Mouse (Mus musculus): ENCODE measurements around the gene Aldh3a1. TPM values are rescaled to one million over a fixed set of nuclear protein-coding genes. Genes with fewer than 3 reads are reported as not detected.

The Aldh3a1 gene
- polyA plus RNA-seq, 1 experiment from 2014 or later, result 3.4 TPM

DNA sequence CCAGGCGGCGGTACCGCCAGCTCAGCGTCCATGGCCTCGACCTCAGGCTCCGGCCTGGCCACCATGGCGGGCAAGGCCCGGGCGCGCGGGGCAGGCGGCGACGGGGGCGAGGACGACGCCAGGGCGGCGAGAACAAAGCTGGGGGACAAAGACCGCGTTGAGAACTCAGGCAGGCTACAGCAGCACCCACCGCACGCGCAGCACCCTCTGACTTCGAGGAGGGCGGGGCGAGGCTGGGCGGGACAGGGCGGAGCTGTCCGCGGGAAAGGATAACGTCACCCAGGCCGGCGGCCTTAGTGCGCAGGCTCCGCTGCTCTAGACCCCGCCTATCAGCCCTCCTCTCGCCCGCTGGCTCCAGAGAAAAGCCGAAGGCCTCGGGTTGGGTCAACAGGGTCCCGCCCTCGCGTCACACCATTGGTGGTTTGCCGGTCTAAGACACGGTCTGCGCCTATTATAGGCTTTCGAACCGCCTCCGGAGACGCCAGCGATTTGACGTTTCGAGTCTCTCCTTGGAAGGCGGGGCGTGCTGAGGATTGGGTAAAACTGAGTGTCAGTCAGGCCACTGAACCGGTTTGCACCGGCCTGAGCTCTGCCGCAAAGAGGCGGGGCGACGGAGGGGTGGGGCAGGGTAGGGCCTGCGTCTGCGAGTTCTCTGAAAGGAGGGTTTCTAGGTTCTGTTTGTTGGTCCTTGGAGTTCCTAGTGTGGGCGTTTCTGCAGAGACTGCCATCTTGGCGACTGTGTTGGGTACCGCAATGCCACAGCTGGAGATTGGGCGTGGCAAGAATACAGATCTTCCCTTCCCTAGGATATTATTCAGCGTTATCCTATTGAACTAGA, 32.3 kb upstream of the Aldh3a1 start, which contains the start of gene Usp22:
Gene Usp22 (minus strand): TSS at position 235 of the 838 bp plus-strand sequence.
- Histone ChIP-seq H3K4me2 (replicated peaks; ENCODE audit: low read depth) (peak within 1 kb of the TSS; percentile 79), H3K4me1 (replicated peaks; ENCODE audit: control insufficient read depth, insufficient read depth) (no peaks in the 10 kb centered on the region), H3K9me3 (ENCODE audit: control insufficient read depth, low read length) (no peaks in the 10 kb centered on the region), H3K9ac (ENCODE audit: low read length) (peak within 1 kb of the TSS; percentile 96), H3K36me3 (ENCODE audit: control insufficient read depth, insufficient read depth, low read length) (no peaks in the 10 kb centered on the region), H3K27me3 (ENCODE audit: control insufficient read depth, insufficient read depth, low read length) (no peaks in the 10 kb centered on the region), H3K27ac (replicated peaks) (peak within 1 kb of the TSS; percentile 97), H3K4me3 (ENCODE audit: low read depth, low read length) (peak within 1 kb of the TSS; percentile 97)
- under 1% methylated on average over 67 of the region's 69 CpGs for whole genome bisulfite sequencing
- ATAC-seq (ENCODE audit: low FRiP score, low TSS enrichment) (peak; percentile 99), DNase-seq (ENCODE audit: low spot score) (peak; percentile 100)
- TF ChIP-seq CTCF (IDR thresholded peaks at IDR 0.05; ENCODE audit: low read depth), result peak; percentile 3; the same call in 1 of the 2 replicates
- TF ChIP-seq EP300 (optimal IDR thresholded peaks at IDR 0.05), result no peak

DNA sequence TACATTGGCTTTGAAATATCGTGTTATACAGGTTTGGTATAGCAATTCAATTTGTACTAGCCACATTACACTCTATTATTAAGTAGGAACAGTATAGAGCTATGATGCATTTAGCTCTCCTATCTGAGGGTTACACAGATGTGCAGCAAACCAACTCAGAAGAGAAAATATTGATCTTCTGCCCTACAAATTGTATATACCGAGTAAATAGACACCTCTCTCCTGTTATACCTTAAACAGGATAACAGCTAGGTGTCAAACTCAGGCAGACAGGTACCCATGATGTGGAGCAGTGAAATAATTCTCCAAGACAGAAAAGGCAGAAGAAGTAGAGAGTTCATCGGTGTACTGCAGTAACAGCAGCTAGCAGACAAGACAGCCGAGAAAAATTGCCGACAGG, 31.6 kb upstream of the Aldh3a1 start:
- Histone ChIP-seq H3K9me3 (ENCODE audit: control insufficient read depth, low read length) (no peaks in the 10 kb centered on the region), H3K4me3 (ENCODE audit: low read depth, low read length) (peak overlapping the region; percentile 18; the same call in 1 of the 2 replicates), H3K4me1 (replicated peaks; ENCODE audit: control insufficient read depth, insufficient read depth) (no peaks in the 10 kb centered on the region), H3K4me2 (replicated peaks; ENCODE audit: low read depth) (no peak overlapping the region; the same call in 1 of the 2 replicates), H3K9ac (ENCODE audit: low read length) (no peak overlapping the region), H3K27me3 (ENCODE audit: control insufficient read depth, insufficient read depth, low read length) (no peaks in the 10 kb centered on the region), H3K36me3 (ENCODE audit: control insufficient read depth, insufficient read depth, low read length) (no peaks in the 10 kb centered on the region), H3K27ac (replicated peaks) (no peak overlapping the region; the same call in 1 of the 2 replicates)
- ATAC-seq (ENCODE audit: low FRiP score, low TSS enrichment) (no peak), DNase-seq (ENCODE audit: low spot score) (no peak)
- TF ChIP-seq CTCF (IDR thresholded peaks at IDR 0.05; ENCODE audit: low read depth) (no peak), EP300 (optimal IDR thresholded peaks at IDR 0.05) (no peak)
- 74% methylated on average over 5 of the region's 5 CpGs for WGBS

DNA sequence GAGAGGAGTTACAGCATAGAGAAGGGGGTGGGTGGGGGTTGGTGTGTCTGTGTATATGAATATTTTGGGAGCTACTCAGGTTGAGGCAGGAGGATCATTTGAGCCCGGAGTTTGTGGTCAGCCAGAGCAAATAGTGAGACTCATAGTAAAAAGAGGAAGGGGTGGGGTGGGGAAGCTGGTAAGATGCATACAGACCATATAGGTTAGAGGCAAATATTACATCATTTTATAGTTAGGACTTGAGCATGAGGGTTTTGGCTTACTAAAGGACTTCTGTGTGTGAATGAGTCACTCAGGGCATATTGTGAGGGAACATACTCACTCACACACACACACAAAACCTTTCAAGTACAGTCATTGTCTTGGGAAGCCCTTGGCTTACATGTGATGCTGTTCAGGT, 31.0 kb upstream of the Aldh3a1 start:
- DNase-seq (ENCODE audit: low spot score), result no peak
- Histone ChIP-seq H3K27me3 (ENCODE audit: control insufficient read depth, insufficient read depth, low read length) (no peaks in the 10 kb centered on the region), H3K9ac (ENCODE audit: low read length) (no peak overlapping the region), H3K4me2 (replicated peaks; ENCODE audit: low read depth) (no peak overlapping the region), H3K9me3 (ENCODE audit: control insufficient read depth, low read length) (no peaks in the 10 kb centered on the region), H3K36me3 (ENCODE audit: control insufficient read depth, insufficient read depth, low read length) (no peaks in the 10 kb centered on the region), H3K27ac (replicated peaks) (no peak overlapping the region), H3K4me3 (ENCODE audit: low read depth, low read length) (no peak overlapping the region), H3K4me1 (replicated peaks; ENCODE audit: control insufficient read depth, insufficient read depth) (no peaks in the 10 kb centered on the region)
- ATAC-seq (ENCODE audit: low FRiP score, low TSS enrichment), result no peak
- 67% methylated on average over 1 of the region's 1 CpGs for WGBS
- TF ChIP-seq CTCF (IDR thresholded peaks at IDR 0.05; ENCODE audit: low read depth), result no peak

DNA sequence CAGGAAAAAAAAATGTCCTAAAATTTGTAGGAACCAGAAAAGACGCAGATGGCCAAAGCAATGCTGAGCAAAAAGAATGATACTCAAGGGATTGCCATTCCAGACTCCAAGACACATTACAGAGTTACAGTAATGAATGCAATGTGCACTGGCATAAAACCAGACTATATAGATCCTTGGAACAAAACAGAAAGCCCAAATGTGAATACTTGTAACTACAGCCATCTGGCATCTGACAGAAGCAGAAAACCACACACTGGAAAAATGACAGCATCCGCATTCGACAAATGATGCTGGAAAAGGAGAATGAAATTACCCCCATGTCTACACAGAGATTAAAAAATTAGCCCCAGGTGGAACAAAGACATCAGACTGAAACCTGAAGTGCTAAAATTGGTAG, 27.0 kb upstream of the Aldh3a1 start:
- Histone ChIP-seq H3K4me1 (replicated peaks; ENCODE audit: control insufficient read depth, insufficient read depth) (no peaks in the 10 kb centered on the region), H3K9me3 (ENCODE audit: control insufficient read depth, low read length) (no peaks in the 10 kb centered on the region), H3K27me3 (ENCODE audit: control insufficient read depth, insufficient read depth, low read length) (no peaks in the 10 kb centered on the region), H3K36me3 (ENCODE audit: control insufficient read depth, insufficient read depth, low read length) (no peaks in the 10 kb centered on the region), H3K27ac (replicated peaks) (no peak overlapping the region), H3K4me2 (replicated peaks; ENCODE audit: low read depth) (no peak overlapping the region), H3K9ac (ENCODE audit: low read length) (no peak overlapping the region), H3K4me3 (ENCODE audit: low read depth, low read length) (no peak overlapping the region)
- TF ChIP-seq CTCF (IDR thresholded peaks at IDR 0.05; ENCODE audit: low read depth) (no peak), EP300 (optimal IDR thresholded peaks at IDR 0.05) (no peak)
- no peak for DNase-seq (ENCODE audit: low spot score)
- WGBS, result 75% methylated on average over 3 of the region's 3 CpGs
- no peak for ATAC-seq (ENCODE audit: low FRiP score, low TSS enrichment)

DNA sequence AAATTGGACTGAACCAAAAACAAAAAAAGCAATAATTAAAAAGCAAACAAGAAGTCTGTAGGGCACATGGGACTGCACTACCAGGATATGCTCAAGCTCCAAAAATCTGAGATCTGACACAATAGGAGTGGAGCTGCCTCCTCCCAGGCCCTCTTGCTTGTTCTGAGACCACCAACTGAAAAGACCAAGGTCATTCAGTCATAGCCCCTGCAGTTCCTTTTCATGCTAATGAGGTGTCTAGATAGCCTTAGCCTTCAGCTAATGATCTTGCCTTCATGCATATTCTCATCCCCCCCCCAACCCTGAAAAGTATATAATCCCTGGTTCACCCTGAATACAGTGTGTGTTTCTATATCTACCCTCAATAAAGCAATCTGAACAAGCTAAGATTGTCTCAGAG, 25.7 kb upstream of the Aldh3a1 start:
- Histone ChIP-seq H3K4me2 (replicated peaks; ENCODE audit: low read depth) (no peak overlapping the region), H3K4me1 (replicated peaks; ENCODE audit: control insufficient read depth, insufficient read depth) (no peaks in the 10 kb centered on the region), H3K36me3 (ENCODE audit: control insufficient read depth, insufficient read depth, low read length) (no peaks in the 10 kb centered on the region), H3K27ac (replicated peaks) (no peak overlapping the region), H3K27me3 (ENCODE audit: control insufficient read depth, insufficient read depth, low read length) (no peaks in the 10 kb centered on the region), H3K9ac (ENCODE audit: low read length) (no peak overlapping the region), H3K9me3 (ENCODE audit: control insufficient read depth, low read length) (no peaks in the 10 kb centered on the region), H3K4me3 (ENCODE audit: low read depth, low read length) (no peak overlapping the region)
- DNase-seq (ENCODE audit: low spot score) (no peak), ATAC-seq (ENCODE audit: low FRiP score, low TSS enrichment) (no peak)
- TF ChIP-seq EP300 (optimal IDR thresholded peaks at IDR 0.05) (no peak), CTCF (IDR thresholded peaks at IDR 0.05; ENCODE audit: low read depth) (no peak)

DNA sequence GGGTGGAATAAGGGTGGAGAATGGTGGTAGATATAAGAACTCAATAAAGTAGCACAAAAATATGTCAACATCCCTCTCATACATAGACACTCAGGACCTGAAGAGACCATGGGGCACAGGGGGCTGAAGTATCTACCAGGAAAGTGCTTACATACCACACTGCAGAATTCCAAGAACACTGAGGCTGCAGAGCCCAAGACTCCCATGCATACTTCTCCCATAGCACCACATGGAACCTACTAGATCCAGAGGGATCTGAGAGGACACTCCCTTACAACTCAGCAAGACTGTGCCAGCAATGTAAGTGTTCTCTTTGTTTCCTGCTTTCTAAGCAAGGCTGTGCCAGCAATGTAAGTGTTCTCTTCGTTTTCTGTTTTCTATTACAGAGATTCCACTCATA, 23.5 kb upstream of the Aldh3a1 start:
- DNase-seq (ENCODE audit: low spot score) (no peak), ATAC-seq (ENCODE audit: low FRiP score, low TSS enrichment) (no peak)
- Histone ChIP-seq H3K36me3 (ENCODE audit: control insufficient read depth, insufficient read depth, low read length) (no peaks in the 10 kb centered on the region), H3K4me1 (replicated peaks; ENCODE audit: control insufficient read depth, insufficient read depth) (no peaks in the 10 kb centered on the region), H3K9ac (ENCODE audit: low read length) (no peak overlapping the region), H3K9me3 (ENCODE audit: control insufficient read depth, low read length) (no peaks in the 10 kb centered on the region), H3K4me3 (ENCODE audit: low read depth, low read length) (no peak overlapping the region), H3K27ac (replicated peaks) (no peak overlapping the region), H3K27me3 (ENCODE audit: control insufficient read depth, insufficient read depth, low read length) (no peaks in the 10 kb centered on the region), H3K4me2 (replicated peaks; ENCODE audit: low read depth) (no peak overlapping the region)
- no peak for TF ChIP-seq CTCF (IDR thresholded peaks at IDR 0.05; ENCODE audit: low read depth)
- no peak for TF ChIP-seq EP300 (optimal IDR thresholded peaks at IDR 0.05)
- 85% methylated on average over 1 of the region's 1 CpGs for WGBS
